23 mouse cellular contexts compared by ENCODE assay signal in genomic region chr8:124715736-124716135, GRCm38 (mm10). TPM values are rescaled to one million over a fixed set of nuclear protein-coding genes. Genes with fewer than 3 reads are reported as not detected.
DNase-seq lines count a peak whose midpoint lies in the region; ATAC-seq and TF ChIP-seq lines count a peak whose summit lies in the region.
"Had no signal": no experiment of that assay in that cellular context is flagged by ENCODE, and none has a peak within 500 bp of the region (broad histone marks: within the 10 kb centered on the region; RNA-seq: fewer than 3 reads in every experiment).

No protein-coding gene starts in this region.

- peak; percentile 6 for DNase-seq in adrenal gland, postnatal 14 days
- no peak for DNase-seq in adrenal gland, postnatal 25 days
- peak; percentile 56 for DNase-seq in midbrain, embryonic 11.5 days (ENCODE audit: low spot score, missing footprints)
- no peak for DNase-seq in midbrain, embryonic 10.5 days (ENCODE audit: low spot score)
- no peak for DNase-seq in B cell, adult 2 months
- DNase-seq: adrenal gland, adult 2 months; cerebellum, adult 11 months; cerebellum, adult 18-20 months; cerebellum, adult 8-10 months; cerebellum, adult 9-11 months; cerebellum, postnatal 14 days; cerebellum, postnatal 36 days; embryo, embryonic 11 days; forebrain, postnatal 0 days had no signal

- TF ChIP-seq CTCF in intestine, postnatal 0 days (IDR thresholded peaks at IDR 0.05; ENCODE audit: low read depth): no peak

- H3K9ac ChIP-seq in intestine, embryonic 16.5 days (ENCODE audit: low read depth, low read length): no peak overlapping the region
- H3K9ac ChIP-seq in intestine, embryonic 15.5 days: no peak overlapping the region
- no peak overlapping the region for H3K9ac ChIP-seq in midbrain, embryonic 11.5 days (ENCODE audit: low read length)
- H3K9ac ChIP-seq in intestine, postnatal 0 days (ENCODE audit: low read depth, low read length): no peak overlapping the region
- H3K9ac ChIP-seq: embryonic facial prominence, embryonic 13.5 days; embryonic facial prominence, embryonic 15.5 days; forebrain, embryonic 13.5 days; forebrain, embryonic 15.5 days; forebrain, postnatal 0 days had no signal

- WGBS in intestine, embryonic 16.5 days: 81% methylated on average over 8 of the region's 8 CpGs
- WGBS in intestine, embryonic 15.5 days: 80% methylated on average over 8 of the region's 8 CpGs
- whole genome bisulfite sequencing in midbrain, embryonic 11.5 days: 93% methylated on average over 8 of the region's 8 CpGs
- 91% methylated on average over 8 of the region's 8 CpGs for WGBS in midbrain, embryonic 10.5 days
- 74% methylated on average over 8 of the region's 8 CpGs for WGBS in intestine, postnatal 0 days

- H3K4me2 ChIP-seq in intestine, embryonic 16.5 days (ENCODE audit: low read depth, low read length): no peak overlapping the region
- H3K4me2 ChIP-seq in intestine, embryonic 15.5 days (replicated peaks): no peak overlapping the region
- no peak overlapping the region for H3K4me2 ChIP-seq in midbrain, embryonic 11.5 days
- no peak overlapping the region for H3K4me2 ChIP-seq in intestine, postnatal 0 days (replicated peaks; ENCODE audit: low read depth)
- H3K4me2 ChIP-seq: embryonic facial prominence, embryonic 13.5 days; embryonic facial prominence, embryonic 15.5 days; forebrain, embryonic 13.5 days; forebrain, embryonic 15.5 days had no signal

- H3K36me3 ChIP-seq in intestine, embryonic 16.5 days (ENCODE audit: control insufficient read depth, insufficient read depth, low read length): peaks cover 8% of the 10 kb centered on the region; the same call in 1 of the 2 replicates
- peaks cover 16% of the 10 kb centered on the region; the same call in 1 of the 2 replicates for H3K36me3 ChIP-seq in intestine, embryonic 15.5 days
- H3K36me3 ChIP-seq in midbrain, embryonic 11.5 days (ENCODE audit: control insufficient read depth, insufficient read depth, low read length): peaks cover 13% of the 10 kb centered on the region
- H3K36me3 ChIP-seq in midbrain, embryonic 10.5 days: peaks cover 47% of the 10 kb centered on the region
- peaks cover 29% of the 10 kb centered on the region; the same call in 1 of the 2 replicates for H3K36me3 ChIP-seq in intestine, postnatal 0 days (ENCODE audit: control insufficient read depth, insufficient read depth)

- peaks cover 3% of the 10 kb centered on the region for H3K4me1 ChIP-seq in intestine, embryonic 16.5 days (ENCODE audit: control insufficient read depth, insufficient read depth, low read length)
- H3K4me1 ChIP-seq in intestine, embryonic 15.5 days (replicated peaks): peaks cover 6% of the 10 kb centered on the region
- peaks cover 6% of the 10 kb centered on the region for H3K4me1 ChIP-seq in midbrain, embryonic 11.5 days (ENCODE audit: control insufficient read depth, insufficient read depth, low read length)
- H3K4me1 ChIP-seq in midbrain, embryonic 10.5 days: peaks cover 15% of the 10 kb centered on the region
- 0 out of 2 replicates have a peak, but pooled peaks cover 5% of the 10 kb centered on the region for H3K4me1 ChIP-seq in intestine, postnatal 0 days (replicated peaks; ENCODE audit: control insufficient read depth, insufficient read depth, low read length)

- H3K27me3 ChIP-seq in intestine, embryonic 16.5 days (replicated peaks; ENCODE audit: control insufficient read depth, insufficient read depth, low read length): no peaks in the 10 kb centered on the region
- no peaks in the 10 kb centered on the region for H3K27me3 ChIP-seq in intestine, embryonic 15.5 days (replicated peaks)
- no peaks in the 10 kb centered on the region for H3K27me3 ChIP-seq in midbrain, embryonic 11.5 days (ENCODE audit: control insufficient read depth, insufficient read depth, low read length)
- H3K27me3 ChIP-seq in midbrain, embryonic 10.5 days (ENCODE audit: low read depth, poor library complexity, severe bottlenecking): no peaks in the 10 kb centered on the region
- no peaks in the 10 kb centered on the region for H3K27me3 ChIP-seq in intestine, postnatal 0 days (replicated peaks; ENCODE audit: control insufficient read depth, insufficient read depth, low read length)
- H3K27me3 ChIP-seq: embryonic facial prominence, embryonic 13.5 days; embryonic facial prominence, embryonic 15.5 days; forebrain, embryonic 13.5 days; forebrain, embryonic 15.5 days had no signal

- H3K9me3 ChIP-seq in intestine, embryonic 16.5 days (ENCODE audit: control insufficient read depth, low read length): no peaks in the 10 kb centered on the region
- H3K9me3 ChIP-seq in intestine, embryonic 15.5 days: no peaks in the 10 kb centered on the region
- no peaks in the 10 kb centered on the region for H3K9me3 ChIP-seq in midbrain, embryonic 11.5 days (ENCODE audit: control insufficient read depth, low read length)
- H3K9me3 ChIP-seq in midbrain, embryonic 10.5 days (replicated peaks): no peaks in the 10 kb centered on the region
- H3K9me3 ChIP-seq in intestine, postnatal 0 days (ENCODE audit: control insufficient read depth): no peaks in the 10 kb centered on the region
- H3K9me3 ChIP-seq: embryonic facial prominence, embryonic 13.5 days; embryonic facial prominence, embryonic 15.5 days; forebrain, embryonic 13.5 days; forebrain, embryonic 15.5 days had no signal

- H3K4me3 ChIP-seq in intestine, embryonic 16.5 days (ENCODE audit: low read length): no peak overlapping the region
- no peak overlapping the region for H3K4me3 ChIP-seq in intestine, embryonic 15.5 days (replicated peaks)
- H3K4me3 ChIP-seq in midbrain, embryonic 11.5 days (ENCODE audit: low read depth, low read length): no peak overlapping the region
- no peak overlapping the region for H3K4me3 ChIP-seq in midbrain, embryonic 10.5 days
- no peak overlapping the region for H3K4me3 ChIP-seq in intestine, postnatal 0 days (ENCODE audit: low read depth, low read length)
- H3K4me3 ChIP-seq: embryonic facial prominence, embryonic 13.5 days; embryonic facial prominence, embryonic 15.5 days; erythroblast, embryonic 14.5 days; forebrain, embryonic 13.5 days; forebrain, embryonic 15.5 days had no signal

- H3K27ac ChIP-seq in intestine, embryonic 16.5 days (ENCODE audit: low read length): no peak overlapping the region
- no peak overlapping the region for H3K27ac ChIP-seq in intestine, embryonic 15.5 days
- no peak overlapping the region for H3K27ac ChIP-seq in midbrain, embryonic 11.5 days (ENCODE audit: low read depth, low read length)
- no peak overlapping the region for H3K27ac ChIP-seq in midbrain, embryonic 10.5 days (replicated peaks)
- peak overlapping the region; percentile 28; the same call in 1 of the 2 replicates for H3K27ac ChIP-seq in intestine, postnatal 0 days (ENCODE audit: low read depth, low read length)
- H3K27ac ChIP-seq: embryonic facial prominence, embryonic 13.5 days; embryonic facial prominence, embryonic 15.5 days; forebrain, embryonic 13.5 days; forebrain, embryonic 15.5 days had no signal

- peak; percentile 57; the same call in 1 of the 2 replicates for ATAC-seq in intestine, embryonic 16.5 days
- ATAC-seq in intestine, embryonic 15.5 days: no peak
- ATAC-seq in midbrain, embryonic 11.5 days (ENCODE audit: low FRiP score): no peak
- 0 out of 2 replicates have a peak, but pooled peaks have one; percentile 23 for ATAC-seq in intestine, postnatal 0 days
- ATAC-seq: forebrain, embryonic 13.5 days; forebrain, embryonic 15.5 days; forebrain, postnatal 0 days had no signal

RNA-seq across cellular contexts. Expression of gene Ttc13, which starts 6.0 kb away (rescaled TPM):
- 45.7 and 46.7 TPM in 2 replicates for total RNA-seq in adrenal gland, postnatal 14 days (2021)
- 44.7 and 55.0 TPM in 2 replicates for total RNA-seq in adrenal gland, postnatal 25 days (2021)
- 34.7 and 35.0 TPM in 2 replicates for polyA plus RNA-seq in intestine, embryonic 16.5 days (2015; fragmentation: Nextera tagmentation; extraction: Ambion mirVana)
- 42.7 and 42.8 TPM in 2 replicates for polyA plus RNA-seq in intestine, embryonic 15.5 days (2015; fragmentation: Nextera tagmentation; extraction: Ambion mirVana)
- polyA plus RNA-seq in midbrain, embryonic 11.5 days (2014; fragmentation: Nextera tagmentation; extraction: Ambion mirVana): 61.5 and 62.7 TPM in 2 replicates
- 53.3 and 56.0 TPM in 2 replicates for polyA plus RNA-seq in midbrain, embryonic 10.5 days (2016; fragmentation: Nextera tagmentation; extraction: Ambion mirVana)
- 19.0 and 20.2 TPM in 2 replicates for polyA plus RNA-seq in intestine, postnatal 0 days (2015; fragmentation: Nextera tagmentation; extraction: Ambion mirVana)

RNA-seq across cellular contexts. Expression of gene Arv1, which starts 6.2 kb away (rescaled TPM):
- 9.6 and 12.4 TPM in 2 replicates for total RNA-seq in adrenal gland, postnatal 14 days (2021)
- total RNA-seq in adrenal gland, postnatal 25 days (2021): 13.8 and 14.6 TPM in 2 replicates
- polyA plus RNA-seq in intestine, embryonic 16.5 days (2015; fragmentation: Nextera tagmentation; extraction: Ambion mirVana): 15.2 and 17.1 TPM in 2 replicates
- polyA plus RNA-seq in intestine, embryonic 15.5 days (2015; fragmentation: Nextera tagmentation; extraction: Ambion mirVana): 19.7 and 20.9 TPM in 2 replicates
- polyA plus RNA-seq in midbrain, embryonic 11.5 days (2014; fragmentation: Nextera tagmentation; extraction: Ambion mirVana): 31.1 and 33.0 TPM in 2 replicates
- polyA plus RNA-seq in midbrain, embryonic 10.5 days (2016; fragmentation: Nextera tagmentation; extraction: Ambion mirVana): 35.4 and 36.5 TPM in 2 replicates
- 13.3 and 14.8 TPM in 2 replicates for polyA plus RNA-seq in intestine, postnatal 0 days (2015; fragmentation: Nextera tagmentation; extraction: Ambion mirVana)

RNA-seq across cellular contexts. Expression of gene Fam89a, which starts 35.9 kb away (rescaled TPM):
- 1.8 TPM in 2 replicates for total RNA-seq in adrenal gland, postnatal 14 days (2021)
- total RNA-seq in adrenal gland, postnatal 25 days (2021): 0.24 TPM in 1 of 2 replicates, not detected in the other
- 2.8 and 2.9 TPM in 2 replicates for polyA plus RNA-seq in intestine, embryonic 16.5 days (2015; fragmentation: Nextera tagmentation; extraction: Ambion mirVana)
- polyA plus RNA-seq in intestine, embryonic 15.5 days (2015; fragmentation: Nextera tagmentation; extraction: Ambion mirVana): 3.9 and 4.3 TPM in 2 replicates
- polyA plus RNA-seq in midbrain, embryonic 11.5 days (2014; fragmentation: Nextera tagmentation; extraction: Ambion mirVana): 2.1 and 2.2 TPM in 2 replicates
- 1.7 and 2.0 TPM in 2 replicates for polyA plus RNA-seq in midbrain, embryonic 10.5 days (2016; fragmentation: Nextera tagmentation; extraction: Ambion mirVana)
- 1.9 and 2.3 TPM in 2 replicates for polyA plus RNA-seq in intestine, postnatal 0 days (2015; fragmentation: Nextera tagmentation; extraction: Ambion mirVana)
- total RNA-seq: common myeloid progenitor, adult 5-6 weeks had no signal
- polyA plus RNA-seq: erythroblast, embryonic 14.5 days had no signal

RNA-seq across cellular contexts. Expression of gene 2310022B05Rik, which starts 52.6 kb away (rescaled TPM):
- total RNA-seq in adrenal gland, postnatal 14 days (2021): 38.6 and 39.1 TPM in 2 replicates
- 41.0 and 46.1 TPM in 2 replicates for total RNA-seq in adrenal gland, postnatal 25 days (2021)
- 17.0 and 20.8 TPM in 2 replicates for polyA plus RNA-seq in intestine, embryonic 16.5 days (2015; fragmentation: Nextera tagmentation; extraction: Ambion mirVana)
- polyA plus RNA-seq in intestine, embryonic 15.5 days (2015; fragmentation: Nextera tagmentation; extraction: Ambion mirVana): 24.4 TPM in 2 replicates
- 17.4 and 21.2 TPM in 2 replicates for polyA plus RNA-seq in midbrain, embryonic 11.5 days (2014; fragmentation: Nextera tagmentation; extraction: Ambion mirVana)
- polyA plus RNA-seq in midbrain, embryonic 10.5 days (2016; fragmentation: Nextera tagmentation; extraction: Ambion mirVana): 17.5 and 17.7 TPM in 2 replicates
- polyA plus RNA-seq in intestine, postnatal 0 days (2015; fragmentation: Nextera tagmentation; extraction: Ambion mirVana): 22.1 and 22.6 TPM in 2 replicates

Comparison
In these comparisons a context has a peak if more than half of its experiments do, and no peak if none do; other contexts are left out.
1. DNase-seq: peak in adrenal gland, postnatal 14 days (single experiment) and midbrain, embryonic 11.5 days (single experiment); none in adrenal gland, postnatal 25 days (single experiment), midbrain, embryonic 10.5 days (single experiment) and B cell, adult 2 months (0 of 2).
2. ATAC-seq: peak in intestine, embryonic 16.5 days (single experiment) and intestine, postnatal 0 days (single experiment); none in intestine, embryonic 15.5 days (single experiment) and midbrain, embryonic 11.5 days (single experiment).